Mouse (Mus musculus) v-Abl transformed pro-B cells (cell line): ENCODE data around the gene Mapkapk2.

ENCODE experiments used
- in situ Hi-C, 2 experiments: fragments of 400-800 bp; cut with MboI; formaldehyde crosslinking; loops; one replicate each; pipeline ENCODE4 v1.15.1; 2025; ENCODE audit not compliant: unreplicated experiment in 2 of 2

Gene Mapkapk2

GRCm38 (mm10) chr1:131054251-131054650 is 43.4 kb downstream of the Mapkapk2 start:
- in situ Hi-C loops = loop anchor here (10.0 to 25.0 kb wide), 3 partner anchors 367 to 509 kb away; no protein-coding TSS in a partner anchor

- in situ Hi-C loops = loop anchor here (10.0 to 25.0 kb wide), 3 partner anchors 366 to 509 kb away; no protein-coding TSS in a partner anchor
These were observed 44.0 kb downstream of the Mapkapk2 start for GRCm38 (mm10) chr1:131053656-131054055.

GRCm38 (mm10) chr1:131053239-131053638 is 44.4 kb downstream of the Mapkapk2 start:
- in situ Hi-C loops = loop anchor here (10.0 to 25.0 kb wide), 3 partner anchors 366 to 508 kb away; no protein-coding TSS in a partner anchor

- in situ Hi-C loops = loop anchor here (10.0 to 25.0 kb wide), 3 partner anchors 364 to 506 kb away; no protein-coding TSS in a partner anchor
These were observed 46.6 kb downstream of the Mapkapk2 start for GRCm38 (mm10) chr1:131051073-131051472.

GRCm38 (mm10) chr1:131050617-131051016 is 47.0 kb downstream of the Mapkapk2 start:
- in situ Hi-C loops = loop anchor here (10.0 to 25.0 kb wide), 3 partner anchors 363 to 506 kb away; no protein-coding TSS in a partner anchor

- in situ Hi-C loops = loop anchor here (10.0 to 25.0 kb wide), 3 partner anchors 363 to 505 kb away; no protein-coding TSS in a partner anchor
These were observed 47.6 kb downstream of the Mapkapk2 start for GRCm38 (mm10) chr1:131050011-131050410.

- in situ Hi-C loops = no loop called here
These were observed 48.2 kb downstream of the Mapkapk2 start for GRCm38 (mm10) chr1:131049361-131049806.

- in situ Hi-C loops = no loop called here
These were observed 48.7 kb downstream of the Mapkapk2 start for GRCm38 (mm10) chr1:131048946-131049345.

GRCm38 (mm10) chr1:131048121-131048863 is 49.3 kb downstream of the Mapkapk2 start:
- in situ Hi-C loops = no loop called here

- in situ Hi-C loops = no loop called here
These were observed 51.0 kb downstream of the Mapkapk2 start for GRCm38 (mm10) chr1:131046607-131047006.

GRCm38 (mm10) chr1:131045723-131046355 is 51.8 kb downstream of the Mapkapk2 start:
- in situ Hi-C loops = no loop called here

GRCm38 (mm10) chr1:131043636-131044035 is 54.0 kb downstream of the Mapkapk2 start:
- in situ Hi-C loops = no loop called here

- in situ Hi-C loops = no loop called here
These were observed 54.9 kb downstream of the Mapkapk2 start for GRCm38 (mm10) chr1:131042721-131043120.

- in situ Hi-C loops = no loop called here
These were observed 55.4 kb downstream of the Mapkapk2 start for GRCm38 (mm10) chr1:131042263-131042662.

- in situ Hi-C loops = no loop called here
These were observed 58.1 kb downstream of the Mapkapk2 start for GRCm38 (mm10) chr1:131039479-131039878.

GRCm38 (mm10) chr1:131038415-131039017 is 59.1 kb downstream of the Mapkapk2 start:
- in situ Hi-C loops = no loop called here

GRCm38 (mm10) chr1:131038001-131038400 is 59.6 kb downstream of the Mapkapk2 start:
- in situ Hi-C loops = no loop called here

- in situ Hi-C loops = no loop called here
These were observed 66.4 kb downstream of the Mapkapk2 start for GRCm38 (mm10) chr1:131031267-131031666.

GRCm38 (mm10) chr1:131030261-131030660 is 67.4 kb downstream of the Mapkapk2 start:
- in situ Hi-C loops = no loop called here

GRCm38 (mm10) chr1:131029215-131029614 is 68.4 kb downstream of the Mapkapk2 start:
- in situ Hi-C loops = no loop called here

GRCm38 (mm10) chr1:131025843-131026190 is 71.8 kb downstream of the Mapkapk2 start:
- in situ Hi-C loops = no loop called here
